Mouse (Mus musculus) thymus, adult 2 months (tissue): ENCODE data around the gene Marcks. TPM values are rescaled to one million over a fixed set of nuclear protein-coding genes. Genes with fewer than 3 reads are reported as not detected.
A peak's percentile ranks its signal among the peaks of the same experiment; 100 is the strongest.

Source experiments
- DNase-seq: peaks from one replicate; pipeline ENCODE4 v3.0.0; 2021
- H3K27ac ChIP-seq: fragments of 200-500 bp; 2 replicates; pipeline ENCODE4 v1.5.1; 2012; ENCODE audit warnings: low read length, control low read depth; ENCODE audit not compliant: control insufficient read depth, insufficient read depth
- H3K27me3 ChIP-seq: fragments of 200-500 bp; 2 replicates; pipeline ENCODE4 v1.6.1; 2012; ENCODE audit warnings: mild to moderate bottlenecking, low read length, moderate library complexity, mixed read lengths; ENCODE audit not compliant: control insufficient read depth, insufficient read depth
- H3K36me3 ChIP-seq: fragments of 200-500 bp; 2 replicates; pipeline ENCODE4 v1.6.1; 2012; ENCODE audit warnings: mild to moderate bottlenecking, low read length, moderate library complexity; ENCODE audit not compliant: control insufficient read depth, insufficient read depth
- H3K4me1 ChIP-seq: fragments of 200-500 bp; replicated peaks from 2 replicates; pipeline ENCODE4 v1.6.1; 2012; ENCODE audit warnings: low read length; ENCODE audit not compliant: control insufficient read depth, insufficient read depth
- H3K4me3 ChIP-seq: fragments of 200-500 bp; 2 replicates; pipeline ENCODE4 v1.5.1; 2012; ENCODE audit warnings: mild to moderate bottlenecking, low read length, control low read depth, moderate library complexity; ENCODE audit not compliant: control insufficient read depth, insufficient read depth
- CTCF ChIP-seq: fragments of 200-500 bp; IDR thresholded peaks from 2 replicates; pipeline ENCODE4 v1.5.1; 2012; ENCODE audit warnings: mild to moderate bottlenecking, control low read depth, low read length, moderate library complexity, borderline replicate concordance; ENCODE audit not compliant: control insufficient read depth, poor library complexity, insufficient read depth; ENCODE audit errors: extremely low read depth
- POLR2A ChIP-seq: fragments of 200-500 bp; IDR thresholded peaks from 2 replicates; pipeline ENCODE4 v1.6.1; 2012; ENCODE audit warnings: mild to moderate bottlenecking, low read length, control low read depth, moderate library complexity; ENCODE audit not compliant: control insufficient read depth, poor library complexity, insufficient read depth; ENCODE audit errors: extremely low read depth
- WGBS: fragments of 180-500 bp; shearing (Covaris S2); methylation state at CpG from one replicate; pipeline ENCODE4 v1.1.7; 2018; 5-methylcytosine and 5-hydroxymethylcytosine counted together
- polyA plus RNA-seq: library from polyadenylated mRNA; depleted of rRNA; stranded (reverse); fragments of >200 nt; gene quantifications from 2 replicates; pipeline ENCODE4 v1.2.3, GENCODE M21; 2012

Marcks gene
- polyA plus RNA-seq, 1 experiment: 47.7 TPM

DNA sequence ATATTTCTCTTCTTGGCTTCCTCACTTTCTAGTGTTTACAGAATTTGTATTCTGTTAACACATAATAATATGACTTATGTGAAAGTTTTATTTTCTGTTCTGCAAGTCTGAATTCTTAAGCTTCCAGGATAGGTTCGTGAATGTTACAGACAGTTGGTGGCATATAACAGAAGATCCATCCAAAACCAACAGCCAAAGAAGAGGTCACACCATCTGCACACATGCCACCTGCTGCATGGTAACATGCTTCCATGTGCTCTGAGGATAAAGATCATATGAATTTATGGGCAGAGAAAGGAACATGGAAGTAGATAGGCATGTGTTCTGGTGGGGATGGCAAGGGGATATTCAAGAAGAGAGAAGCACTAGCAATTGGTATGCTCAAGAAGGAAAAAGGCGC lies 28.8 kb upstream of the Marcks start:
- no peak overlapping the region for H3K4me3 ChIP-seq
- WGBS: 89% methylated on average over 2 of the region's 2 CpGs
- no peaks in the 10 kb centered on the region for H3K27me3 ChIP-seq
- no peak overlapping the region for H3K27ac ChIP-seq
- H3K4me1 ChIP-seq: no peaks in the 10 kb centered on the region
- no peak for DNase-seq
- TF ChIP-seq CTCF (no peak), POLR2A (no peak)
- no peaks in the 10 kb centered on the region for H3K36me3 ChIP-seq

DNA sequence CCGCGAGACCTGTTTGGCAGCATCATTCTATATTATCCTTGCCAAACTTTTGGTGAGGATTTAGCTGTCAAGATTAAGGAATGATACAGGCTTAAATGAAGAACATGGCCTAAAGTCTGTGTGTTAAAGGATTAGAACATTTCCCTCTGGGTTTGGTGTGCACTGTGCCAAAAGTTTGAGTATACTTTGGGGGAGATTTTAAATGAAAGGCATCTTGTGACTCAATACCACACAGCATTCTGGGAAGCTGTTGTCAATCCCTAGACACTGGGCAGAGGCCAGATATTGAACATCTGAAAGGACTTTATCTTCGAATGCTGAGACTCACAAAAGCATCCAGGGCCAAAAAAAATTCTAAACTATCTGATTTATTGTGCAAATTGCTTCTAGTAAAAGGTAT lies 21.0 kb upstream of the Marcks start:
- Histone ChIP-seq H3K27me3 (no peaks in the 10 kb centered on the region), H3K4me3 (no peak overlapping the region), H3K36me3 (no peaks in the 10 kb centered on the region), H3K27ac (no peak overlapping the region), H3K4me1 (no peaks in the 10 kb centered on the region)
- no peak for TF ChIP-seq CTCF
- TF ChIP-seq POLR2A: no peak
- WGBS: 93% methylated on average over 3 of the region's 3 CpGs
- DNase-seq: no peak

GRCm38 (mm10) chr10:37157156-37157555 lies 18.4 kb upstream of the Marcks start:
- no peak overlapping the region for H3K4me3 ChIP-seq
- TF ChIP-seq POLR2A (no peak), CTCF (no peak)
- 94% methylated on average over 5 of the region's 5 CpGs for WGBS

DNA sequence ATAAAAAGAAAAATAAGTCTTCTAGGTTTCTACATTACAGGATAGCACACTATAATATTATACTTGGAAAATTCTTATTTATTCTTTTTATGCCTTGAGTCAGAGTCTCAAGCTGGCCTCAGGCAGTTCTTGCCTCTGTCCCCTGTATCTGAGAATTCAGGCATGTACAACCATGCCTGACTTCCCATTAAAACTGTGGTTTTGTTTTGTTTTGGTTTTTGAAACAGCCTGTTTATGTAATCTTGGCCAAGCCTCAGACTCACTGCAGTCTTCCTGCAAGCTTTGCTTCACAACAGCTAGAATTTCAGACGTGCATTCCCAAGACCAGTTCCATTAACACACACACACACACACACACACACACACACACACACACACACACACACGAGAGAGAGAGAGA lies 16.4 kb upstream of the Marcks start:
- no peak for TF ChIP-seq CTCF
- TF ChIP-seq POLR2A: no peak
- H3K27ac ChIP-seq: no peak overlapping the region

More at GRCm38 (mm10) chr10:37157156-37157555, 18.4 kb upstream of the Marcks start:
- Histone ChIP-seq H3K36me3 (no peaks in the 10 kb centered on the region), H3K27me3 (no peaks in the 10 kb centered on the region), H3K27ac (no peak overlapping the region), H3K4me1 (no peaks in the 10 kb centered on the region)
- no peak for DNase-seq

DNA sequence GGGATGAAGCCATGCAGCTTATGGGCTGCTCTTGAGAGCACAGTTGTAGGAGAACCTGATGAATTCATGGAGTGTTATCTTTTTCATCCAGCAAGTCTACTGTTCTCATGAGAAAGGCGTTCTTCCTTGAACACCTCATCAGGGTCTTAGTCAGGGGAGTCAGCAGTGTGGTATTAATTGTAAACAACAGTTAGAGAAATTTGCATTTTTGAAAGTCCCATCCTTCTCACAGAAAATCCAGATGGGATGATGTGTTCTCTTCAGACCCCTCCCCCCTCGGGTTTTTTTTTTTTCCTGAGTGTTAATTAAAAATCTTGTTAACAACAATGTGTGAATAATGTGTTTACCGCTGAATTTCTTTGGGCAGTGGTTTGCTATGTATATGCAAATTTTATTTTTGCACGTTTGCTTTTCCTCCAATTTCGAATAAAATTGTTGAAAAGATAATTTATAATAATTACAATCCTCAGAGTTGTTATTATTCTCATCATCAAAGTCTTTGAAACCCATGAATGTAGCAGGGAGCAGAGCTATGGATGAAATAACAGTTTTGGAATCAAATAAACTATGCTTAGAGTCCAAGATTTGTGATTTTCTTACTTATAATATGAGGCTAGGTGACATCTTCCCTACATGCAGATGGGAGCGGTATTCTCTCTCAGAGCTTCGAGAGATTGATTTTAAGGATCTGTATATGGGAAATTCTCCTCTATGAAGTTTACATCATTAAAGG lies 13.0 kb upstream of the Marcks start:
- DNase-seq: no peak
- Histone ChIP-seq H3K27me3 (no peaks in the 10 kb centered on the region), H3K27ac (no peak overlapping the region), H3K4me3 (no peak overlapping the region), H3K4me1 (peaks cover 4% of the 10 kb centered on the region; the same call in 1 of the 2 replicates), H3K36me3 (no peaks in the 10 kb centered on the region)
- TF ChIP-seq CTCF (no peak), POLR2A (no peak)
- 97% methylated on average over 7 of the region's 7 CpGs for WGBS

More for the DNA sequence above, 16.4 kb upstream of the Marcks start:
- Histone ChIP-seq H3K4me1 (no peaks in the 10 kb centered on the region), H3K36me3 (no peaks in the 10 kb centered on the region), H3K27me3 (no peaks in the 10 kb centered on the region), H3K4me3 (no peak overlapping the region)
- WGBS: 82% methylated on average over 1 of the region's 2 CpGs
- DNase-seq: no peak

GRCm38 (mm10) chr10:37148016-37148415 lies 9.3 kb upstream of the Marcks start:
- Histone ChIP-seq H3K36me3 (no peaks in the 10 kb centered on the region), H3K4me3 (no peak overlapping the region), H3K27ac (no peak overlapping the region), H3K27me3 (no peaks in the 10 kb centered on the region), H3K4me1 (peaks cover 4% of the 10 kb centered on the region; the same call in 1 of the 2 replicates)
- TF ChIP-seq CTCF (no peak), POLR2A (no peak)
- peak; percentile 37 for DNase-seq
- 16% methylated on average over 3 of the region's 3 CpGs for WGBS
